Mouse (Mus musculus) E14TG2a.4 (cell line): ENCODE results near the gene Shc1.
A peak's percentile ranks its signal among the peaks of the same experiment; 100 is the strongest.

Source experiments
- H3K27me3 ChIP-seq: 2 replicates; pipeline ENCODE4 v1.6.1; 2014; ENCODE audit warnings: low read length, control low read depth; ENCODE audit not compliant: insufficient read depth
- H3K36me3 ChIP-seq: 2 replicates; pipeline ENCODE4 v1.6.1; 2014; ENCODE audit warnings: low read length, control low read depth; ENCODE audit not compliant: insufficient read depth
- H3K4me1 ChIP-seq: replicated peaks from 2 replicates; pipeline ENCODE4 v1.6.1; 2014; ENCODE audit warnings: low read depth, low read length, control low read depth
- H3K4me3 ChIP-seq: replicated peaks from 2 replicates; pipeline ENCODE4 v1.5.1; 2014; ENCODE audit warnings: mild to moderate bottlenecking, low read length
- H3K9me3 ChIP-seq: 2 replicates; pipeline ENCODE4 v1.6.1; 2014; ENCODE audit warnings: low read length, control low read depth
- CTCF ChIP-seq: conservative IDR thresholded peaks from 2 replicates; pipeline ENCODE4 v1.5.1; 2014; ENCODE audit warnings: low read length
- NANOG ChIP-seq: IDR thresholded peaks from 2 replicates; pipeline ENCODE4 v1.6.1; 2014; ENCODE audit warnings: borderline replicate concordance, low read length, mixed read lengths
- POU5F1 ChIP-seq: IDR thresholded peaks from 2 replicates; pipeline ENCODE4 v1.6.1; 2014; ENCODE audit warnings: low read length, borderline replicate concordance

Gene Shc1

DNA sequence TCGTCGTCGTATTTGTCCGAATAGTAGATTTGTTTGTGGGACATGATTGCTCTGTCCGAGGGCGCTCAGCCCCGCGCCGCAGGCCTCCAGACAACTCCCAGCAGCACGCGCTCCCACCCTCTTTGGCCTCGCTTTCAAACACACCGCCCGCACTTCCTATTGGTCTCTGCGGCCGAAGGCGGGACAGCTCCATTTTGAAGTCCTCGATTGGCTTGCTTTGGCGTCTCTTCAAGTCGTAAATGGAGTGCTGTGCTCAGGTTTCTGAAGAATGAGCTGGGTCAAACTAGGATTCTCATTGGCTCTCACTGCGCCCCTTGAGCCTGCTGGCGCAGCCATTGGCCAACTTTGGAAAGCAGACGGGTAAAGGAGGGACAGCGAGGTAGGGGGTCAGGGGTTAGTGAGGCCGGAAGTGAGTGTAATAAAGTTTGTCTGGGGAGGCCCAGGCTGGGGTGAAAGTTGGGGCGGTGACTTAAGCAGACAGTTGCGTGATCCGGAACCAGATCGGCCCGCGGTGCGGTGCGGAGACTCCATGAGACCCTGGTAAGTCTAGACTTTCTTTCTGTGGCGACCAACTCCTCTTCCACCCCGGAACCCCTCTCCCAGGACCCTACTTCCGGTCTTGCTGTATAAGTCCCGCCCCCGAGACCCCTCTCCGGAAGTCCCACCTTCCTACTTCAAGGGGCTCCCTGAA, at the start of gene Shc1, which contains the start of gene Cks1b:
Shc1 (plus strand) TSS at position 274 of the 691 bp plus-strand sequence.
Cks1b (minus strand) TSS at position 214 of the 691 bp plus-strand sequence.
- H3K4me1 ChIP-seq = peaks cover 55% of the 10 kb centered on the region
- 0 out of 2 replicates have a peak, but pooled peaks have one; percentile 21 for TF ChIP-seq NANOG
- no peak for TF ChIP-seq POU5F1
- H3K4me3 ChIP-seq = peak within 1 kb of the TSS; percentile 83
- peaks cover 44% of the 10 kb centered on the region for H3K36me3 ChIP-seq
- H3K9me3 ChIP-seq = no peaks in the 10 kb centered on the region
- H3K27me3 ChIP-seq = no peaks in the 10 kb centered on the region

DNA sequence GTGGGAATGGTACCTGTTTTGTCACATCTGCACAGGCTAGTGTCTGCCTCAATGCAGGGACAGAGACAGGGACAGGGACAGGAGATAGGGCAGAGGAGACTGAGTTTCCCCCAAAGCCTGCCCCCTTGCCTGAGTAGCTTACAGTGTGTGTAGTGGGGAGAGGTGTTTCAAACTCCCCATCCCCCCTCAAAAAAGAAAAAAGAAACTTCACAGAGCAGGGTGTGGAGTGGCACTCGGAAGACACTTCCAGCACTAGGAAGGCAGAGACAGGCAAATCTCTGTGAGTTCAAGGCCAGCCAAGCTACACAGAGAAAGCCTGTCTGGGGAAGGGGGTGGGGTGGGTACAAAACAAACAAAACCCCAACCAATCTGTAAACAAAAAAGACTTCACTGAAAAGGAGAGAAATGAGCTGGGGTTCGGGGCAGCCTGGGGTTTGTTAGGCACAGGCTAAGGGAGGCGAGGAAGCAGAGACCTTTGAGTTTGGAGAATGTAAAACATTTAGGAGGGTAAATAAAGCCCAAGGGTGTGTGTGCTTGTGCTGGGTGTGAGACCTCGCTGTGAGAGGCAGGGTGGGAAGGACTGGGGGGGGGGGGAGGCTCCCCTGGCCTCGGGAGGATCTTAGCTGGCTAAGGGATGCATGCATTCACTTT, 44.5 kb upstream of the Shc1 start:
- TF ChIP-seq POU5F1 (no peak), NANOG (no peak), CTCF (no peak)
- Histone ChIP-seq H3K4me3 (no peak overlapping the region), H3K9me3 (no peaks in the 10 kb centered on the region), H3K36me3 (peaks cover 5% of the 10 kb centered on the region; the same call in 1 of the 2 replicates), H3K27me3 (peaks cover 6% of the 10 kb centered on the region), H3K4me1 (peaks cover 56% of the 10 kb centered on the region)

DNA sequence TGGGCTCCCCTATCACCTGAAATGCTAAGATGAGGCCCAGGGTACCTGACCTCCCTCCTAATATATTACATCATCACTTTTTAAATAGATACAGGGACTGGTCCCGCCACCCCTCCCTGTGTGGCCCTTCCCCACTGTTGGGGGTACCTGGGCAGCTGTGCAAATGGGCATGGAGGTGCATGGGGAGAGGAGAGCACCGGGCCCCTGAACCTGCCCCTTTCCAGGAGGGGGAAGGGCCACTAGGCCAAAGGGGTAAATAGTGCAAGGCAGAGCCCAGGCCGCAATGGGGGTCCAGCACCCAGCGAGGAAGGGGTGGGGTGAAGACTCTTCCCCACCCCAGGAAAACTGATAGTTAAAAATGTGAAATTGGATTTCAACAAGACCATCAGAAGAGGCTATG, 40.4 kb upstream of the Shc1 start:
- peaks cover 90% of the 10 kb centered on the region for H3K4me1 ChIP-seq
- H3K9me3 ChIP-seq = no peaks in the 10 kb centered on the region
- TF ChIP-seq POU5F1 = no peak
- no peak for TF ChIP-seq NANOG
- no peak for TF ChIP-seq CTCF
- H3K4me3 ChIP-seq = peak overlapping the region; percentile 78
- H3K36me3 ChIP-seq = peaks cover 18% of the 10 kb centered on the region
- peaks cover 22% of the 10 kb centered on the region for H3K27me3 ChIP-seq

DNA sequence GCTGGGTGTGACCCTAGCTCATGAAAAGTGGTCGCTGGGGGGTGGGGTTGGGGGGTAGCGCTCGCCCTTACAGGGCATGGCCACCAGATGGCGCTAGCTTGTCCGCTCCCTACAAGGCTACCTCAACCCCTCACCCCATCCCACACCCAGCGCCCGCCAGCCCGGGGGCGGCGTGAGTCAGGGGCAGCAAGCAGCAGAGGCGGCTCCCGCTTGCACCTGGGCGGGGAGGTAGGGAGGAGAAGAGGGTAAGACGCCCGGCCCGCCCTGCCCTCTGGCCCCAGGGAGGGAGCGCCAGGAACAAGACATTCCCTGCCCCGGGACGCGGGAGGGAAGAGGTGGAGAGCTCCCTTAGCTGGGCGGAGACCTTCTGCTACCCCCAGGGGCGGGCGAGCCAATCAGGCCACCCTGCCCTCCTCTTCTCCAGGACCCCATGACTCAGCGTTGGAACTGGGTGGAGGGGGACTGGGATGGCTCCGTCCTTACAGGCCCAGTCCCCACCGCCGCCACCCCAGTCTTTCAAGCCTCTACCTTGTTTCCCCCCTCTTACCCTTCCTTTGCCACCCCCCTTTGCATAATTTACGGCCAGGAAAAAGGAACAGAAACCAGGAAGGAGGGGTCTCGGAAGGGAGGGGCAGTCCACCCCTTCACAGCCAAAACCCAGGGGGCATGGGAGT, 39.7 kb upstream of the Shc1 start:
- Histone ChIP-seq H3K4me3 (peak overlapping the region; percentile 78), H3K4me1 (peaks cover 90% of the 10 kb centered on the region), H3K36me3 (peaks cover 18% of the 10 kb centered on the region), H3K27me3 (peaks cover 22% of the 10 kb centered on the region), H3K9me3 (no peaks in the 10 kb centered on the region)
- TF ChIP-seq CTCF = peak; percentile 87
- TF ChIP-seq NANOG = no peak

DNA sequence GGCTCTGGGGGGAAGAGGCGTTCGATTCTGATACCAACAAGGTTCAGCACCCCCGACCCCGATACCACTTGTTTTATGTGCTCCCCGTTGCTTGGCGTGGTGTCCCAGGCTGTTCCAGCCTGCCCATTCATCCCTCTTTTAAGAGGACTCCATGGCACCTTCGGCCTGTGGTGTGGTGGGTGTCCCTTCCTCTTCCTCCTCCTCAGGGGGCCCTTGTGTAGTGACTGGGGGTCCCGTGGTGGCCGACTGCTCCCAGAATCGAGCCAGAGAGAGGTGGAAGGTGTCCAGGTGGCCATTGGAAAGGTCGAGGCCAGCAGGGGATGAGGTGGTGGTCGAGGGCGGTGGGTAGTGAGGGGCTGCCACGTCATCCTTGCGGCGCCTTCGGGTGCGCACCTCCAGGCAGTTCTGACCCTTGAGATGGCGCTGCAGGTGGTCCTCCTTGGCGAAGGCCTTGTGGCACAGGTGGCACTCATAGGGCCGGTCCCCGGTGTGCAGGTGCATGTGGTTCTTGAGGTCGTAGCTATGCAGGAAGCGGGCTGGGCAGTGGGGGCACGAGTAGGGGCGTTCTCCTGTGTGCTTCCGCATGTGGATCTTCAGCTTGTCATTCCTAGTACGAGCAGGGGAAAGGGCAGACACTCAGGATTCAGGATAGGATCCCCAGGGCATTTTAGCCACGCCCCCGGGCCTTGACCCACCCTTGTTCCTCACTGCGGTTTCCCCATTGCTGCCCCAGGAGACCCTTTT, 38.7 kb upstream of the Shc1 start:
- Histone ChIP-seq H3K27me3 (peaks cover 22% of the 10 kb centered on the region), H3K9me3 (no peaks in the 10 kb centered on the region), H3K4me1 (peaks cover 90% of the 10 kb centered on the region), H3K4me3 (peak overlapping the region; percentile 78), H3K36me3 (peaks cover 18% of the 10 kb centered on the region)
- TF ChIP-seq POU5F1 = no peak
- TF ChIP-seq CTCF = no peak
- no peak for TF ChIP-seq NANOG

DNA sequence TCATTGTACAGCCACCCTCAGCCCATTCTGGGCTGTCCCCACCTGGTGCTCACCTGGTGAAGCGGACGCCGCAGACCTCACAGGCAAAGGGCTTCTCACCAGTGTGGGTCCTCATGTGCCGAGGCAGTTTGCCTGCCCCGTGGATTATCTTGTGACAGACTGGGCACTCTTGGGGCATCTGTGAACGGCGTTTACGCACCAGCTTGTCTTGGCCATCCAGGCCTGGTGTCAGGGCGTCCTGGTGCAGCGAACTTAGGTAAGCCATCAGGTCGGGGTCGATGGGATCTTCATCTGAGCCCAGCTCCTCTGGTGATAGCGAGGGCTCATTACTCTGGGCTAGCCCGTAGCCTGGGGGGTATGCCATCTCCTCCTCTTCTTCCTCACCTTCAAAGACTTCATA, 38.0 kb upstream of the Shc1 start:
- Histone ChIP-seq H3K4me3 (peak overlapping the region; percentile 78), H3K9me3 (no peaks in the 10 kb centered on the region), H3K27me3 (peaks cover 24% of the 10 kb centered on the region), H3K36me3 (peaks cover 18% of the 10 kb centered on the region), H3K4me1 (peaks cover 90% of the 10 kb centered on the region)
- TF ChIP-seq CTCF = no peak
- no peak for TF ChIP-seq POU5F1
- TF ChIP-seq NANOG = no peak

DNA sequence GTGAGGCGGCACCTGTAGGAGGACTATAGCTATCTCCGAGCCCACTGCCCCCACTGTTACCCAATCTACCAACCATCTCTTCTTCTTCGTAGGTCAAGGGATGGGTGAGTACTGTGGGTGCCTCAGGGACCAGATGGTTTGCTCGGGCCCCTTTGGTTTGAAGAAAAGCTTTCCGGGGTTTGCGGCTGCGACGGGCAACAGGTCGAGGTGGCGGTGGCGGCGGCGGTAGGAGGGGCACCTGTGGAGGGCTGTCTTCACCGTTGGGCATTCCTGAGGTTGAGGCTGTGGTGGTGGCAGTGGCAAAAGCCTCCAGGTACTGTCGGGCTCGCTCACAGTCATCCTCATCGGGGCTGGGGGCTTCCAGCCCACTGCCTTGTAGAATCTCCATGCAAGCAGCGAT, 37.5 kb upstream of the Shc1 start:
- TF ChIP-seq NANOG (no peak), POU5F1 (no peak), CTCF (no peak)
- Histone ChIP-seq H3K36me3 (peaks cover 18% of the 10 kb centered on the region), H3K27me3 (peaks cover 28% of the 10 kb centered on the region), H3K4me1 (peaks cover 94% of the 10 kb centered on the region), H3K4me3 (peak overlapping the region; percentile 78), H3K9me3 (no peaks in the 10 kb centered on the region)

DNA sequence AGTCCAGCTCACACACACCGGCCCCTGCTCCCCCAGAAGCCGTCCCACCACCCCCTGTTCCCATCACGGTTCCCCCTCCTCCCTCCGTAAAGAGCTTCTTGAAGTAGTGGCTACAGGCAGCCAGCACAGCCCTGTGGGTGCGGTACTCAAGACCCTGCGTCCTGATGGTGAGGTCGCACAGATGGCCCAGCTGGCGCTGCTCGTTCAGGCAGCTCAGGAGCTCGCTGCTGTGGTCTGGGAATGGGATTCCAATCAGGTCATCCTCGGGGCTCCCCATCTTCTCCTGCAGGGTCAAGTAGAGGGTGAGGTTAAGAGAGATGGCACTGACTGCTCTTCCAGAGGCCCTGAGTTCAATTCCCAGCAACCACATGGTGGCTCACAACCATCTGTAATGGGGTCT, 37.0 kb upstream of the Shc1 start:
- TF ChIP-seq NANOG (no peak), CTCF (no peak), POU5F1 (no peak)
- Histone ChIP-seq H3K27me3 (peaks cover 32% of the 10 kb centered on the region), H3K36me3 (peaks cover 17% of the 10 kb centered on the region), H3K4me3 (peak overlapping the region; percentile 78), H3K4me1 (peaks cover 97% of the 10 kb centered on the region), H3K9me3 (no peaks in the 10 kb centered on the region)
